Mouse (Mus musculus) intestine, embryonic 14.5 days (tissue): ENCODE measurements around the gene Pde11a. TPM values are rescaled to one million over a fixed set of nuclear protein-coding genes. Genes with fewer than 3 reads are reported as not detected.
A peak's percentile ranks its signal among the peaks of the same experiment; 100 is the strongest.

Experiments
- ATAC-seq: fragments of 200-750 bp; cut with Nextera tagmentation; replicated peaks from 2 replicates; pipeline ENCODE4 v1.8.0; 2017; ENCODE audit warnings: low read depth, moderate number of reproducible peaks, moderate TSS enrichment, moderate library complexity; ENCODE audit not compliant: low FRiP score, low TSS enrichment
- DNase-seq: peaks from one replicate; pipeline ENCODE4 v3.0.0-alpha.2; 2018; ENCODE audit warnings: low spot score
- H3K27ac ChIP-seq: fragments of 300-500 bp; sonication (generic); 2 replicates; pipeline ENCODE4 v1.5.1; 2014; ENCODE audit warnings: low read depth, mild to moderate bottlenecking, control low read depth
- H3K27me3 ChIP-seq: fragments of 300-500 bp; sonication (generic); replicated peaks from 2 replicates; pipeline ENCODE4 v1.6.1; 2014; ENCODE audit warnings: low read length, control low read depth; ENCODE audit not compliant: control insufficient read depth, insufficient read depth
- H3K36me3 ChIP-seq: fragments of 300-500 bp; sonication (generic); 2 replicates; pipeline ENCODE4 v1.6.1; 2014; ENCODE audit warnings: low read length, control low read depth; ENCODE audit not compliant: control insufficient read depth, insufficient read depth
- H3K4me1 ChIP-seq: fragments of 300-500 bp; sonication (generic); replicated peaks from 2 replicates; pipeline ENCODE4 v1.6.1; 2014; ENCODE audit warnings: low read length, control low read depth, mixed read lengths; ENCODE audit not compliant: control insufficient read depth, insufficient read depth
- H3K4me2 ChIP-seq: fragments of 300-500 bp; sonication (generic); 2 replicates; pipeline ENCODE4 v1.6.1; 2014; ENCODE audit warnings: low read length
- H3K4me3 ChIP-seq: fragments of 300-500 bp; sonication (generic); 2 replicates; pipeline ENCODE4 v1.5.1; 2014; ENCODE audit warnings: low read depth, low read length, control low read depth, mixed read lengths
- H3K9ac ChIP-seq: fragments of 300-500 bp; sonication (generic); 2 replicates; pipeline ENCODE4 v1.6.1; 2014; ENCODE audit warnings: mild to moderate bottlenecking, low read length
- H3K9me3 ChIP-seq: fragments of 300-500 bp; sonication (generic); 2 replicates; pipeline ENCODE4 v1.6.1; 2016; ENCODE audit warnings: low read length, control low read depth; ENCODE audit not compliant: control insufficient read depth
- WGBS: fragments of 180-500 bp; shearing (Covaris S2); extraction: QIAGEN DNeasy Blood & Tissue Kit; methylation state at CpG from one replicate; pipeline ENCODE4 v1.1.7; 2014; 5-methylcytosine and 5-hydroxymethylcytosine counted together
- polyA plus RNA-seq: library from polyadenylated mRNA; unstranded; fragments of >200 nt; fragmentation: Nextera tagmentation; extraction: Ambion mirVana; gene quantifications from 2 replicates; pipeline ENCODE4 v1.2.1, GENCODE M21; 2014

The Pde11a gene
- polyA plus RNA-seq, 1 experiment from 2014 or later: 0.42 TPM

DNA sequence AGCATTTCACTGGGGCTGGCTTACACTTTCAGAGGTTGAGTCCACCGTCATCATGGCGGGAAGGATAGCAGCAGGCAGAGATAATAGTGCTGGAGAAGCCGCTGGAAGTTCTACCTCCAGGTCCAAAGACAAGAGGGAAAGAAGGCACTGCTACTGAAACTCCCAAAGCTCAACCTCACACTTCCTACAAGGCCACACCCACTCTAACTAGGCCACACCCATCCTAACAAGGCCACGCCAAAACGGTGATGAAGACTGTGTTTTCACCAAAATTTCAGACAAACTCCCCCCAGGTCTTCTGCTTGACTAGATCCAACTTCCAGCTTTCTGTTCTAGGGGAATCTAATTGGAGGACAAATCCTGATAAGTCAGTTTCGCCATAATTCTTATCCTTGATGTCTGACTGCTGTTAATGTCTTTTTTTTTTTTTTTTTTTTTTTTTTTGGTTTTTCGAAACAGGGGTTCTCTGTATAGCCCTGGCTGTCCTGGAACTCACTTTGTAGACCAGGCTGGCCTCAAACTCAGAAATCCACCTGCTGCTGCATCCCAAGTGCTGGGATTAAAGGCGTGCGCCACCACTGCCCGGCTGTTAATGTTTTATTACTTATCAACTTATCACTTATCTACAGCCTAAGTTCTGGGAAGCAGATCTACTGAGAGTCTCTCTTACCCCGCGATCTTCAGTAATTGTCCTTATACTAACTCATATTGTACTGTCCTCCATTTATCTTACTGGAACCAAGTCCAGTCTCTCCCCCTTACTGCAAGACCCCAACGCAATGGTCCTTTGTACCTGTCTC is 30.5 kb upstream of the Pde11a start:
- Histone ChIP-seq H3K4me1 (peaks cover 4% of the 10 kb centered on the region; the same call in 1 of the 2 replicates), H3K4me2 (no peak overlapping the region), H3K27ac (no peak overlapping the region), H3K9me3 (no peaks in the 10 kb centered on the region), H3K36me3 (peaks cover 21% of the 10 kb centered on the region), H3K4me3 (no peak overlapping the region), H3K27me3 (no peaks in the 10 kb centered on the region), H3K9ac (no peak overlapping the region)
- ATAC-seq (no peak), DNase-seq (no peak)
- WGBS: 72% methylated on average over 13 of the region's 13 CpGs

DNA sequence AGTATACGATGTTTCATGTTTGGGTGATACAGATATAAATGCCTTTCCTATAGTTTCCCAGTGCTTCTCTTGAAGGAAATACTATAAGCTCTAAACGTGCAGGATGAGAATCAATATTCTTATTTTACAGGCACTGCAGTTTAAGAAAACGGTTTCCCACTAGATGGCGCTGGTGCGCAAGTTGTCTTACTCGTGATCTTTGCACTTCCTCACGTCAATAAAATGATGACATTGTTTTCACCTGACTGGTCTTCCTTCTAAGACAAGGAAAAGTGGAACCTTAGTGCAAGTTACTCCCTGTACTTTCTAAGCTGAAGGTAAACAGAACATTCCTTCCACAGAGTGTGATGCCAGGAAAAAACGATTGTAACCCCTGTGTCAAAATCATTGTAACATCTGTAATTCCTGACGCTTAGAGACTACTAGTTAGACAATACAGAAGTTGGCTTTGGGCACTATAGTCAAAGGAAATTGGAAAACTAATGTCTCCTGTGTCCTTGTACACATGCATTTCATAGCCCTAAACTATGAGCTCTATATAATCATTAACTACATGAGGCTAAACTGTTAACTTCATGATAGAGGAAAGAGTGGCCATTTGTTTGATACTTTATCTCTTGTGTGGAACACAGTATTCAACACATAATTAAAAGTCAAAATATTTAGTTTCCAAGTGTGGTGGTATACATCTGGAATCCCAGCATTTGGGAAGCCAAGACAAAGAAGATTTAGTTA is 28.8 kb upstream of the Pde11a start:
- H3K4me1 ChIP-seq: peaks cover 4% of the 10 kb centered on the region; the same call in 1 of the 2 replicates
- no peak overlapping the region for H3K4me3 ChIP-seq
- H3K4me2 ChIP-seq: no peak overlapping the region
- H3K27ac ChIP-seq: no peak overlapping the region
- peaks cover 7% of the 10 kb centered on the region for H3K36me3 ChIP-seq
- H3K27me3 ChIP-seq: no peaks in the 10 kb centered on the region
- DNase-seq (peak; percentile 94), ATAC-seq (no peak; the same call in 1 of the 2 replicates)
- H3K9ac ChIP-seq: no peak overlapping the region
- H3K9me3 ChIP-seq: no peaks in the 10 kb centered on the region
- WGBS: 14% methylated on average over 9 of the region's 9 CpGs

DNA sequence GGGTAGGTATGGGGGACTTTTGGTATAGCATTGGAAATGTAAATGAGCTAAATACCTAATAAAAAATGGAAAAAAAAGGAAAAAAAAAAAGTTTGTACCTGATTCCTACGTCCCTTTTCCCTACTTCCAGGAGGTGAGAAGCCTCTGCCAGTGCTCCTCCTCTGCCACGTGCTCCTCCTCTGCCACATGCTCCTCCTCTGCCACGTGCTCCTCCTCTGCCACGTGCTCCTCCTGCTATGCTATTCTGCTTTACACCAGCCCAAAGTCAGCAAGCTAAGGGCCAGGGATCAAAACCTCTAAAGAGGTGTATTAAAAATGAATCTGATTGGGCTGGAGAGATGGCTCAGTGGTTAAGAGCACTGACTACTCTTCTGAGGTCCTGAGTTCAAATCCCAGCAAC is 27.2 kb upstream of the Pde11a start:
- Histone ChIP-seq H3K9ac (no peak overlapping the region), H3K4me1 (peaks cover under 1% of the 10 kb centered on the region; the same call in 1 of the 2 replicates), H3K9me3 (no peaks in the 10 kb centered on the region), H3K4me2 (no peak overlapping the region), H3K4me3 (no peak overlapping the region), H3K27ac (no peak overlapping the region), H3K36me3 (no peaks in the 10 kb centered on the region), H3K27me3 (no peaks in the 10 kb centered on the region)
- DNase-seq: no peak
- no peak for ATAC-seq
- WGBS: 73% methylated on average over 4 of the region's 4 CpGs

DNA sequence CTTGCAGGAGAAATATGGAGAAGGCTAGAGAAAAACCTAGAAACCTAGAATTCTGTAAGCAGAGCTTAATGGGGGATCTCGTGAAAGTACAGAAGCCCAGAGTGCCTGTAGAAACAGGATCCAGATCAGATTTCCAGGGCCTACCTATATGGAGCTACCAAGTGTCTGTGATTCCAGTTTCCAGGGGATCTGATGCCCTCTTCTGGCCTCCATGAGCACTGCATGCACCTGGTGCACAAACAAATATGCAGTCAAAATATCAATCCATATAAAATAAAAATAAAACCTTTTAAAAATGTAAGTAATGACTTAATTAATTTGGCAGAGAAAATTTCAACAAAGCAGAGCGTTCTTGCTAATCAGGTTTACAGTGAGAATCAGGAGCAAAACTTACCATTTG is 23.5 kb upstream of the Pde11a start:
- Histone ChIP-seq H3K27ac (no peak overlapping the region), H3K4me2 (no peak overlapping the region), H3K9me3 (no peaks in the 10 kb centered on the region), H3K4me3 (no peak overlapping the region), H3K36me3 (no peaks in the 10 kb centered on the region), H3K4me1 (no peaks in the 10 kb centered on the region), H3K27me3 (no peaks in the 10 kb centered on the region), H3K9ac (no peak overlapping the region)
- no peak for ATAC-seq
- 45% methylated on average over 2 of the region's 2 CpGs for WGBS
- no peak for DNase-seq

DNA sequence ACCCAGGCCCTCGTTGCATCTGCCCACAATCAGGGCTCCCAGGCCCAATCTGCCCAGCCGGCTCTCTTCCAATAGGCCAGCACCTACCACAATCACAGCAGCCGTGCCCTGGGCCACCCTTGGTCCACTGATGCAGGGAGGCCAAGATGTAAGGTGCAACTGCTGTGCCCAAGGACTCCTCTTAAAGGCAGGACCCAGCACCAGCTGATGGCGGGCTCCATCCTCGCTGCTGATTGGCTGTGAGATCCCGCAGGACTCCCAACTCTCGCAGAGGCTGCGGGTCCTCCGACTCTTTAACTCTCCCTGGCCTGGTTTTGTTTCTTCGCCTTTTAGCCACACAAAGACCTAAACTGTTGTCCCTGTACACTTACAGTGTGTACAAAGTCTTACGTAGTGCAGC is 21.7 kb upstream of the Pde11a start, which contains the start of gene Cyct:
Gene Cyct (minus strand): TSS at position 225 of the 400 bp plus-strand sequence.
- H3K4me3 ChIP-seq: no peak within 1 kb of the TSS
- no peaks in the 10 kb centered on the region for H3K4me1 ChIP-seq
- no peak for DNase-seq
- no peak within 1 kb of the TSS for H3K9ac ChIP-seq
- H3K27me3 ChIP-seq: no peaks in the 10 kb centered on the region
- no peak for ATAC-seq
- H3K27ac ChIP-seq: no peak within 1 kb of the TSS
- no peaks in the 10 kb centered on the region for H3K36me3 ChIP-seq
- 90% methylated on average over 11 of the region's 11 CpGs for WGBS
- H3K4me2 ChIP-seq: no peak within 1 kb of the TSS
- H3K9me3 ChIP-seq: no peaks in the 10 kb centered on the region

DNA sequence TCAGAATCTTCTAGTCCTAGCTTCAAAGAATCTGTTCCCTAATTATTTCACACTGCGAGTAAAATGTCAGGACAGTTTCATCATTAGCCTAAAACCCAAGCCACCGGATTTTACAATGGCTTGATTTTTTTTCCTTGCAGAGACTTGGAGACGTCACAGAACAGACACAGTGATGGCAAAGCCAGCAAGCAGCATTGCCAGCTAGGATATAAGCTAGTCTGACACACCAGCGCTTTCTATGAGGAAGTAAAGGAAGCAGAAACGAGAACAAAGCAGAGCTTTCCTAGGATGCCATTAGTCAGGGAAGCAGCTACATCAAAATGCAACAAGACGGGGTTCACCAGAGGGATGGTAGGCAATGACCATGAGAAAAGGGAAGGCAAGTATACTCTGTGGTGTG is 9.3 kb upstream of the Pde11a start:
- no peaks in the 10 kb centered on the region for H3K4me1 ChIP-seq
- WGBS: 74% methylated on average over 6 of the region's 6 CpGs
- no peak overlapping the region for H3K4me3 ChIP-seq
- H3K4me2 ChIP-seq: no peak overlapping the region
- H3K27me3 ChIP-seq: no peaks in the 10 kb centered on the region
- no peak overlapping the region for H3K27ac ChIP-seq
- H3K9me3 ChIP-seq: no peaks in the 10 kb centered on the region
- ATAC-seq (no peak), DNase-seq (no peak)
- H3K9ac ChIP-seq: no peak overlapping the region
- no peaks in the 10 kb centered on the region for H3K36me3 ChIP-seq

DNA sequence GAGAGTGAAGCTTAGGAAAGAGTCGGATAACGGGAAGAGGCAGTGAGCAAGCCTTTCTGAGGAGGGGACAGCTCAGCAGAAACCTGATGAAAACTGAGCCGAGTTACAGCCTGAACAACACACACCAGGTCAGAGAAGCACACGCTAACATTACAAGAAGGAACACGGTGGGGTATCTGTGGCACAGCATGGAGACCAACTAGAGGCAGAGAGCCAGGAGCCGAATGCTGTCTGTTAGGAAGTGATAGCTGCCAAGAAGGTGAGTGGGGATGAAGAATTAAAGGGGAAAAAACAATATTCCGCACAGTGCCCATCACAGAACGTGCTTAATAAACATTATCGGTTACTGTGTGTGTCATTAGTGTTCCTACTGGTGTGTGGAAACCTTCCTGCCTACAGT is 3.6 kb upstream of the Pde11a start:
- no peak overlapping the region for H3K27ac ChIP-seq
- no peaks in the 10 kb centered on the region for H3K9me3 ChIP-seq
- H3K4me2 ChIP-seq: no peak overlapping the region
- no peak overlapping the region for H3K4me3 ChIP-seq
- H3K36me3 ChIP-seq: no peaks in the 10 kb centered on the region
- H3K4me1 ChIP-seq: no peaks in the 10 kb centered on the region
- H3K27me3 ChIP-seq: no peaks in the 10 kb centered on the region
- DNase-seq: no peak
- no peak overlapping the region for H3K9ac ChIP-seq
- no peak for ATAC-seq
- 88% methylated on average over 9 of the region's 9 CpGs for WGBS

DNA sequence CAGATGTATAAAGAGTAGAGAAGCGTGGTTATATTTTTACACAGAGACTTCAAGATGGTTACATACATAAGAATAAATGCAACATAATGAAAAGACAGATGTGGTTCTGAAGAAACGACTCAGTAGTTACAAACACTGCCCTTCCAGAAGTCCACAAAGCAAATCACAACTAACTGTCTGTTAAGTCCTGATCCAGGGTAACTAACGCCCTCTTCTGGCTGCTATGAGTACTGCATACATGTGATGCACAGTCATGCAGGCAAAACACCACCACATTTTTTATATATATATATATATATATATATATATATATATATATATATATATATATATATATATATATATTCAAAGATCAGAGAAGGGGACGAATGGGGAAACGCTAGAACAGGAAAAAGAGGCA is 4.0 kb downstream of the Pde11a start:
- DNase-seq: no peak
- Histone ChIP-seq H3K27me3 (no peaks in the 10 kb centered on the region), H3K4me2 (no peak overlapping the region), H3K27ac (no peak overlapping the region), H3K4me3 (no peak overlapping the region), H3K36me3 (no peaks in the 10 kb centered on the region), H3K9ac (no peak overlapping the region), H3K4me1 (no peaks in the 10 kb centered on the region), H3K9me3 (no peaks in the 10 kb centered on the region)
- ATAC-seq: no peak
- WGBS: 77% methylated on average over 5 of the region's 5 CpGs
